Mouse (Mus musculus): ENCODE results near the gene Kcnj14.

The Kcnj14 gene

DNA sequence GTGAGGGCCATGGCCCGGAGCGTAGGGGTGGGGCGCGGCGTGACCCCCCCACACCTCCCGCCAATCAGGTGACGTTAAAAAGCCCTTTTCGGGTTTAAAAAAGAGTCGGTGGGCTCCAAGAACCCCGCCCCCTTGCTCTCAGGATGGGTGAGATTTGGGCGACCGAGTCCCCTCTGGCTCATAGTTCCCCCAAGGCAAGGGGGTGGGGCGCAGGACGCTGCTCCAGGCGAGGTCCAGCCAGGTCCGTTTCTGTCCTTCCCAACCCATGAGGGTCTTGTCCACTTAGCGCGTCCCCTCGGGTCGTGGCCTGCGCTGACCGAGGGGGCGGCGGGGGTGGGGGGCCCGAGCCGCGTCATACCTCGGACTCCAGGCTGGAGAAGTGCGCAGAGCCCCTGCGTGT, 7.8 kb upstream of the Kcnj14 start:
- 14% methylated on average over 30 of the region's 30 CpGs for WGBS

DNA sequence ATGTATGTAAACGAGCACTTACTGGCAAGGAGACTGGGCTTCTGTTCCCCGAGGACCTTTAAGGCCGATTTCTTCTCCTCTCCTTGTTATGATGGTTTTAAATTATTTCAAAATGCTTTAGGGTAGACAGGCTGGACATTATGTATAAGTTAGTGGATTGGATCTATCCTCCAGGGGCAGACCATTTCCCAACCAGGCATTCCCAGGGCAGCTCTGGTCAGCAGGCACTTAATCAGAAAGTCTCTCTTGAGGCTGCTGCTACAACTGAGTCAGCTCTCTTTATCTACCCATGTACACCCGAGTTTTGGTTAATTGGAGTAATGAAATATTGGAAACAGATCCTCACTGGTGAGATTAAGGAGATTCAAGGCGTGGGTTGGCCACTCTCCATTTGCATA, 6.5 kb upstream of the Kcnj14 start:
- 17% methylated on average over 5 of the region's 5 CpGs for WGBS

DNA sequence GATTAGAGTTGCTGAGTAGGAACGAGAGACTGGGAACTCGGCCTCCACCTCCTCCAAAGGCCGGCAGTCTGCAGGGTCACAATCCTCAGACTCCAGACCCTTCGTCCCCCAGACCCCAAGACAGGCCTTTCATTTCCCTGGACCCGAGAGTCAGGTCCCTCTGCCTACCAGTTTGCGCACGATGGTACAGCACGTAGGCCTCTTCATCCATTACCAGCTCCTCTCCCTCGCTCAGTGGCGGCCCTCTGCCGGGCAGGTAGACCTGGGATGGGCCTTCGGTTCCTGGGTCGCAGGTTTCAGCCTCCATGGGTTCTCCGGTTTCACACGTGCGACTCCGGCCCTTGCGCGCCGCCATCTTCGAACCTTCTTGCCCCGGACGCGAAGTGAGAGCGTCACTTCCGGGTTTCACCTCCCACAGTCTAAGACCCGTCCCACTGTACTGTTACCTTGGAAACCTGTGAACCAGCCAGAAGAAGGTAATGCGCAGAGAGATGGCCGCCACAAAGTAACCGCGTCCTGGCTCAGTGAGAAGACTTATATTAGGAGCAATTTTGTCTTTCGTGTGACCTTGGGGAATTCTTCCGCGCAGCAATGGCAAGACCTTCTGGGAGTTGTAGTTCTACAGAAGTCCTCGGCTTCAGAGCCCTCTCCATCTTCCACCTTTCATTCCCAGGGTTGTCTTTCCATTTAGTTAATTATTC, 6.0 kb upstream of the Kcnj14 start, which contains the start of gene Grwd1:
Gene Grwd1 (minus strand): TSS at position 518 of the 701 bp plus-strand sequence.
- WGBS: under 1% methylated on average over 35 of the region's 35 CpGs

DNA sequence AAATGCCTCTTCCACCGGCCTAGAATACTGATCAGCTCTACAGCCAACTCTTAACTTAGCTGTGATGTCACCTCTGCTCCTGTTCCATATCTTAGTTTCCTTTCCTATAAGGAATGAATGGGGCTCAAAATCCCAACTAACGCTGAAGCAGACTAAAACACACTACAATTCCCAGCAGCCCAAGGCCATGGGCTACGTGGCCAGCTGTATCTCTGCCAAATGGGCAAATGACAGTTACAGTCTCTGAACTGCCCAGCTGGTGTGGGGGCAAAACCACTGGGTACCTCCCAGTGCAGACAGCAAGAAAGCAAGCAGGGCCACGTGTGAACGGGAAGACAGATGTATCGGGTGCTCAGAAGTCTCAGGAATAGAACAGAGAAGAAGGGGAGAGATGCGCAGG, 2.0 kb upstream of the Kcnj14 start:
- WGBS: 62% methylated on average over 7 of the region's 7 CpGs

DNA sequence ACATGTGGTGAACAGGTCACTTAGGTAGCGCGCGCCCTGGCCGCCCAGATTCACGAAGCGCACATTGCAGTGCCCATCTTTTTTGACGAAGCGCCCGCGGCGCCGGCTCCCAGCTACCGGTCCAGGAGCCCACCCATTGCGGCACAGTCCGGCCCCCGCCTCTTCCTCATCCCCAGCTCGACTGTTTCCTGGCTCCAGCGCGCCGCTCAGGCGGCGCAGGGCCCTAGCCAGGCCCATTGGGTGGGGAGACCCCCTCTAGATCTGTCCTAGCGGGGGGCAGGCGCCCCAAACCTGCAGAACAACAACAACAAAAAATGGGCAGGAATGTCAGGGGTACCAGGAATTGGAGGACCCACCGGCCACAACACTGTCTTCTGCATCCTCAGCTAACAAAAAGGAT, 4.7 kb downstream of the Kcnj14 start:
- WGBS: 29% methylated on average over 25 of the region's 25 CpGs

DNA sequence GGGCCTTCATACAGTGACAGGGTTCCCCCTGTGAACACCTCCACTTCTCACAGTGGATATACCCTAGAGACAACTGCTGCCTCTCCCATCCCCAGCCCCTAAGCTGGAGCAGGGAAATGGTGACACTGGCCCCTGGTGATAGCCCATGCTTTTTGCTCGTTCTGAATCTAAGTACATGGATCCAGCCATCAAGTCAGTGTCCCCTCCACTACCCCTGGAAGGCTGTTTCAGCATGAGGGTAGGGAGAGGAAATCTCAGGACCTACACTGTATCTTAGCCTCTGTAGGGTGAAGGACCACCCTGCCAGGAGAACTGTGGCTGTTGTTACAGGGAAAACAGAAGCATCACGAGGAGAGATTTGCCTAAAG, 8.6 kb downstream of the Kcnj14 start:
- 58% methylated on average over 2 of the region's 2 CpGs for WGBS

DNA sequence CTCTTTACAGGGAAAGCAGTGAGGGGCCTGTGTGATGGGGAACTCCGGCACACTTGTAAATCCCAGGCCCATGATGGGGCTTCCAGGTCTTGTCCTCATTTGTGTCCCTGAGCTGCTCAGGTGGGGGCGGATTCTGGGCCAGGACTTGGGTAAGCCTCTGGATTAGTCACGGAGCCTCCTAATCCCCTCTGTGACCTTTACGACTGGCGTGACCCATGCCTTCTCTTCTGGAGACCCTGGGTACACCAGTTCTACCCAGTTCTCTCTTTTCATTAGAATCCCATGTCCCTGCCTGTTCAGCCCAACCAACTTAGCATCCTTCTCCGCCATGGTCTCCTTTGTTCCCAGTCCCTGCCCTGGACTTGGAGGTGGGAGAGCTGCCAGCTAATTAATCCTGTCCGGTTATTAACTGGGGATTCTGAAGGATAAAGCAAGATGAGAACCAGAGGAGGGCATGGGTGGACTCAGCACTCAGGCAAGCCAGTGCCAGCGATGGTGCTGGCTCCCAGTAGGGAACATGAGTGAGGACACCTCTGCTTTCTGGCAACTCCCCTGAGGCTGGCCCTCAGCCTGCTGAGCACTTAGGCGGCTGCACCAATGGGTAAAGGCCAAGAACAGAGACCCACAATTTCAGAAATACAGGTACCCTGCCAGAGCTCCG, 9.1 kb downstream of the Kcnj14 start:
- WGBS: 52% methylated on average over 10 of the region's 10 CpGs

DNA sequence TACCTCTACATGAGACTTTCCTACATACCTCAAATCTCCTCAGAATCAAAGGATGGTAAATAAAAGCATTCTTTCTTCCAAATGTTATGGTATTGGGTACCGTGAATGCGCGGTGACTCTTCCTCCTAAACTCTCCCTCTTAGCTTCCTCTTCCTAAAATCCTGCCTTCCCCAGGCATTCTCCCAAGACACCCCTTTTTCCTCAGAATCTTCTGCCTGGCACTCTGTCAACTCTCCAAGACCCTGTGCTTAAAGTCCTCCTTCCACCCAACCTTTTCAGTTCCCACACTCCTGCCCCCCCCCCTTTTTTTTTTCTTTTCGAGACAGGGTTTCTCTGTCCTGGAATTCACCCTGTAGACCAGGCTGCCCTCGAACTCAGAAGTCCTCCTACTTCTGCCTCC, 9.7 kb downstream of the Kcnj14 start:
- under 1% methylated on average over 5 of the region's 5 CpGs for WGBS

DNA sequence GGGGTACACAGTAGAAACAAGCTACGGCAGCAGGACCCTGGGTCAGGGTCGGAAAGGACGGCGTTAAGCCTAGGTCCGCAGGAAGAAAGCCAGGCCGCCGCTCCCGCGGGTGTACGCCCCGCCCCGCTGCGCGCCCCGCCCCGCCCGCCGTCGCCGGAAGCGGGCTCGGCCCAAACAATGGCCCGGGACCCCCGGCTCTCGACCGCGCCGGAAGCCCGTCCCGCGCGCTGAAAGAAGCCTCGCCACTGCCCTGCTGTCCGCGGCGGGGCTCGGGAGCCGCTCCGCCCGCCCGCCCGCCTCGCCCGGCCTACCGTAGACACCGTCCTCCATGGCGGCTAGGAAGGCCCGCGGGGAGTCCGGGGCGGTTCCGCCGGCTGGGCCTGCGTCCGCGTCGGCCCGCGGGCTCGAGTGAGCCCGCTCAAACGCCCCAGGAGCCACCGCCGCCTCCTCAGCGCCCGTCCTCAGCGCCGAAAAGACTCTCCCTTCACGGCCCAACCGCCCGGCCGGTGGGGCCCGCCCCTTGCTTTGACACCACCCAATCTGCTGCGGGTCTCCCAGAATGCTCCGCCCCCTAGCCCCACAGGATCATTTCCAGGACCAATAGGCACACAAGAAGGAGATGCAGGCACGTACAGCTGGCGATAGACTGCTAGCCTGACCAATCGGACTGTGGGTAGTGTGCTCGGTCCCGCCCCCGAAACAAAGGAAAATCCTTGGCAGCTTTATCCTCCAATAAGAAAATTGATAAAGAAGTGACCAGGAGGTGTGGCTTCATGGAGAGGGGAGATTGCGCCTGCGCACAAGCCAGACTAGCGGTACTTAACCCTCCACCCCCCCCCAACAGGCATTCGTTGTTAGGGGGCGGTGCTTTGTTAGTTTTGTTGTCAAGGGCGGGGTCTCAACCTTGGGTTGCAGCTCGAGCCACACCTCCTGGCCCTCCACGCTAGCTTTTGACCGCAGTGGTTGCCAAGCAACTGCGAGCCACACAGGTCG, 10.5 kb downstream of the Kcnj14 start, which contains the start of gene Cyth2:
Gene Cyth2 (minus strand): TSS at position 795 of the 993 bp plus-strand sequence.
- whole genome bisulfite sequencing: under 1% methylated on average over 90 of the region's 92 CpGs

DNA sequence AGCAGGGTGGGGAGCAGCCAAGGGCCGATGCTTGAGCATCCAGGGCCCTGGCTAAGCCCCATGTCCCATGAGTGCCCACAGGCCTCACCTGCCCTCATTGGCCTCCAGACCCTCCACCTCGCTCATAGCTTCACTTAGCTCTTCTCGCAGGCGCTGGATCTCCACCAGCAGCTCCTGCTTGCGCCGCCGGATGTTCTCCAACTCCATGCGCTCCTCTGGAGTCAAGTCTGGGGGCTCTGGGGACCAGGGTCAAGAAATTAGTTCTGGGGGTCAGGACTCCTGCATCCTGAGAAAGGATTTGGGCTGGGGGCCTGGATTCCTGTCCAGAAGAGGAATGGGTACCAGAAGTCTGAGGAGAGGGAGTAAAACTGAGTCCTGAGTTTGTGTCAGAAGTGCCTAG, 11.7 kb downstream of the Kcnj14 start:
- 85% methylated on average over 8 of the region's 8 CpGs for WGBS

DNA sequence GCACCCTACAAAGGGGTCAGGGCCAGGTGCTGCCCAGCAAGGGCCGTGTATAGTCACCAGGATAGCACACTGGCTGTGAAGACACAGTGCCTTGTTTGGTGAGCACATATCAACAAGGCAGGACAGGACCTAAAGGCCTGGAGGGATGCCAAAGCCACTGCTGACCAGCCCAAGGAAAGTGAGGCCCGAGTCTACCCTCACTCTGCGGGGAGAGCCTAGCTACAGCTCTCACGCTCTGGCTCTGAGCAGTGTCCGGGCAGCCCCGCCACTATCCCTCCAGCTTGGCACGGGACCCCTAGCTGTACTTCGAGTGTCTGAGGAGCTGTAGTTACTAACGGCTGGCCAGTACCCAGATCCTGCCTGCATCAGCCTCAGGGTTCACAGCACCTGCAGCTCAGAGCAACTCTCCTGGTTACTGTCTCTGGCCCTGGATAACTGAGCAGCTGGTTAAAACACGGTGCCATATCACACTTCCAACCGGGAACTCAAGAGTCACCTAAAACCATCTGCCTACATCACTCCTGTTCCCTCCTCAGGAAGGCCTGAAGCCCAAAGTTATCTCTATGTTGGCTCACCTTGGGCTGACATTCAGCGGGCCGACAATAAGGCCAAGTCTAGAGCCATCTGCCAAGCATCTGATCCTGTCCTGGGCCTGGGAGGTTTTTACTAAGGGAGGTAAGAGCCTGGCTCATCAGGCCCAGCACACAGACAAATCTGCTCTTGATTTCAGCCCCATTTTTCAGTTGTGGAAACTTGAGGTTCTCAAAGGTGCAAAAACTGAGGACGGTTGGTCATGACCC, 15.1 kb downstream of the Kcnj14 start:
- 64% methylated on average over 14 of the region's 14 CpGs for WGBS

DNA sequence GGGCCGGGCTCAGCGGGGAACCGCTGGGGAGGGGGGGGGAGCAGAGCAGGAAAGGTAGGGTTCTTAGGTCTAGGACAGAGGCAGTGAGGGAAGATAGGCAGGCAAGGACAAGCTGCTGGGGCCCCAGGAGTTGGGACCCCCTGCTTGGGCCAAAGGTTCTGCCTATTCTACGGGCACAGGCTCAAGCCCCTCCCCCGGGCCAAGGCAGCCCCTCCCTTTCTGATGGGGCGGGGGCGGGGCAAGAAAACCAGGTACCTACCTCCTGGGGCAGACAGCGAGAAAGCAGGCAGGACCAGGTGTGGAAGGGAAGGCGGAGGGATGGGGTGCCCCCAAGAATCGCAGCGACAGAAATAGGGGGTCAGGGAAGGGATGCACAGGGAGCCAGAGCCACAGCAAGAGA, 16.1 kb downstream of the Kcnj14 start:
- 39% methylated on average over 11 of the region's 11 CpGs for WGBS

DNA sequence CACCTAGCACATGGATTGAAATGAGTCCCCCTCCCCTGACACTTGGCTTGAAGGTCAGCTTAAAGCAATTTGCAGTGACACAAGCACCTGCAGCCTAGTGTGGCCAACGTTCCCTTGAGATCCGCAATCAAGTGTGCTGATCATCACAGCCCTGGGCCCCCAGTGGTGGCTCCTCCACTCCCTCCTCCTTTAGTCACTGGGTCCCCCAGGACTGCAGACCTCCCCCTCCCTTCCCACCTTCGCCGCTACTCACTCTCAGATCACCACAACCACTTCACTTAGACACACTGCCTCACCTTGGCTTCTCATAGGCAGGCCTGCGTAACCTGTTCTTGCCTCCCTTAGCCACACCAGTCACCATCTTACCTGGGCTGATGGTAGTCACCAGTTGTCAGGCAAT, 18.6 kb downstream of the Kcnj14 start:
- WGBS: 59% methylated on average over 5 of the region's 5 CpGs

DNA sequence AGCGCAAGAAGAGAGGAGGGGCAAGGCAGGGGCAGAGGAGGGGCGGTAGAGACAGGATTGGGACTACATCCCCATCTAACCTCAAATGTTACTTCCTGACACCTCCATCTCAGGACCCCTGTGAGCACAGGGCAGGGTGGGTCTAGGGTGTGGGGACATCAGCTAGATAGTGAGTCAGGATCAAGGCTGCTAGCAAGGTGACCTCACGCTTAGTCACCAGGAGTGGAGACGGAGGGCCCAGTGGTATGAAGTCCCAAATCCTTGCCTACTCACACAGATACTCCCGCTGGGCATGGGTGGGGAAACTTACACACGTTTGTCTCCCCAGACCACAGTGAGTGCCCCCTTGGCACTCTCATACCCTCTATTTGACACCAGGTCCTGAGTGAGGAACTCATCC, 22.0 kb downstream of the Kcnj14 start:
- WGBS: 85% methylated on average over 6 of the region's 6 CpGs

DNA sequence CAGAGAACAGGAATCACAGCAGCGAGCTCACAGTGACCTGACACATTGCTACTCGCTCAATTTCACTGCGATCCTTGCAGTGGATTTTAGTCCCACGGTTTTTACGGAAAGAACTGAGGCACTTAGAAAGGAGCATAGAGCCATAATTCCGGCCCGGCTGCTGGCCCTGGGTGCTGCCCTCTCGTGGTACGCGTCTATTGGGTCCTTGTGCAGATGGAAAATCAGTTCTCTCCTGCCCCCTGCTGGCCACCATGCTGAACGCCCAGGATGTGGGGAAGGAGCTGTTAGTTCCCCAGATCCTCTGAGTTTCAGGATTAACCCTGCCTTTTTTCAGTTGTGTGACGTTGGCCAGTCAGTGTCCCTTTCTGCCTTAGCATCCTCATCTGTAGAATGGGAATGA, 23.2 kb downstream of the Kcnj14 start:
- under 1% methylated on average over 12 of the region's 12 CpGs for WGBS

DNA sequence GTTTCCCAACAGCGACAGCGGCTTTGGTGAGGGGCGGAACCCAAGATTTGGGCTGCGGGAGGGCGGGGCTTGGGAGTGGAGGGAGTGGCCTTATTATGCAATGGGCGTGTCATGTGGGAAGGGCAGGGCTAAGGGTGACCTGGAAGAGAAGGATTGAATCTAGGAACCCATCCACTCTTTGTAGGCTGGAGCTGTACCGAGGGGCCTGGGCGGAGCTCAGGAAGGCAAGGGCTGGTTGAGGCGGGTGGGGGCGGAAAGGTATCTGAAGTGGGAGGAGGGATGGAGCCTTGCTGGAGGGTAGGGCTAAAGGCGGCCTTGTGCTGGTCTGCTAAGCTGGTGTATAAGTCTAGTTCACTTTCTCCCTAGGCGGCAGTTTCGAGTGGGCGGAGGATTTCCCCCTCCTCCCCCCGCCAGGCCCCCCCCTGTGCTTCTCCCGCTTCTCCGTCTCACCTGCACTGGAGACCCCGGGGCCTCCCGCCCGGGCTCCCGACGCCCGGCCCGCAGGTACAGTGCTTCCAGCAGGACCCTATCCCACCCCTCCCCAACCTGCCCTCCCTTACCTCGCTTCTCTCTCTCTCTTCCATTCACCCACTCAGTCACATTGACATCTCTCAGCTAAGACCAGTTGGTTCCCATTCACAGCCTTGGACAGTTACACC, 23.9 kb downstream of the Kcnj14 start:
- 29% methylated on average over 25 of the region's 25 CpGs for WGBS

DNA sequence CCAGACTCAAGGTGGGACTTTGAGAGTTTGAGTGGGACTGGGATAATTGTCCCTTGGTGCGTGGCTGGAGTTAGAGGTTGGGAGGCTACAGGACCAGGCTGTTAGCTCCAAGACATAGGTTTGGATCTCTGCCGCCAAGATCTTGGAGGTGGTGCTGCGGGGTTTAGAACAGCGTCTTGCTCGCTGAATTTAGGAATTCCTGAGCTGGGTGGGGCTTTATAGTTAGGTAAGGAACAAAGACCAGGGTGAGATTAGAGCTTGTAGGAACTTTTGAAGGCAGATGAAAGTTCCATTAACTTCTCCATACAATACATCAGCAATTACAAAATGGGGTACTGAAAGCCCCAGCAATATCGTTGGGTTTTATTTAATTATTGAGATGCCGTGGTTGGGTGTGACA, 24.6 kb downstream of the Kcnj14 start:
- WGBS: 47% methylated on average over 7 of the region's 7 CpGs

DNA sequence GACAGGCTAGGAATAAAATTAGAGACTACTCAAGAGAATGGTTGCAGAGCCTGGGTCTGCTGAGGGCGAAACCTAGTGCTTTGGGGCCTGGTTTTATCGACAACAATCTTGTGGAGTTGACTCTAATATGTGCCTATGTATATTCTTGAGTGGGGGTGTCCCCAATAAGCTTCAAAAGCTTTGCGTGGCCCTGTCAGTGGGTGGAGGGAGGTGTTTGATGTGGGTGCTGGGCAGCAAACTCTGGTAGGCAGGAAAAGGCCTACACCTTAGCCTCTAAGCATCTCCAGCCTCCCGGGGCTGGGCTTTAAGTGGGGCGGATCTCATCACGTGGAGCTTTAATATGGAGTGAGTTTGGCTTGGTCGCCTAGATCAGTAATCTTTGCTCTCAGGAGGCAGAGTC, 25.7 kb downstream of the Kcnj14 start:
- 50% methylated on average over 7 of the region's 7 CpGs for WGBS

DNA sequence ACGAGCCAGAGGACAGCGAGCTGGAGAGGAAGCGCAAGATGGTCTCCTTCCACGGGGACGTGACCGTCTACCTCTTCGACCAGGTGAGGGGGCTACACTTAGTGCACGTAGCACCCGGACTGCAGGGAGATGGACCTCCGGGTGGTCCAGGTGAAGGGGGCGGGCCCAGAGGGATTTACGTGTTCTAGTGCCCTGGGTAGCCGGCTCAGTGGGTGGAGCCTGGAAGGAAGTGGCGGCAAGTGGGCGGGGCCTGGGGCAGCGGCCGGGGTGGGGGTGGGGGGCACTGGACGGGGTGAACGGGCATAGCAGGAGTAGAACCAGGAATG, 26.1 kb downstream of the Kcnj14 start:
- 10% methylated on average over 19 of the region's 19 CpGs for WGBS

DNA sequence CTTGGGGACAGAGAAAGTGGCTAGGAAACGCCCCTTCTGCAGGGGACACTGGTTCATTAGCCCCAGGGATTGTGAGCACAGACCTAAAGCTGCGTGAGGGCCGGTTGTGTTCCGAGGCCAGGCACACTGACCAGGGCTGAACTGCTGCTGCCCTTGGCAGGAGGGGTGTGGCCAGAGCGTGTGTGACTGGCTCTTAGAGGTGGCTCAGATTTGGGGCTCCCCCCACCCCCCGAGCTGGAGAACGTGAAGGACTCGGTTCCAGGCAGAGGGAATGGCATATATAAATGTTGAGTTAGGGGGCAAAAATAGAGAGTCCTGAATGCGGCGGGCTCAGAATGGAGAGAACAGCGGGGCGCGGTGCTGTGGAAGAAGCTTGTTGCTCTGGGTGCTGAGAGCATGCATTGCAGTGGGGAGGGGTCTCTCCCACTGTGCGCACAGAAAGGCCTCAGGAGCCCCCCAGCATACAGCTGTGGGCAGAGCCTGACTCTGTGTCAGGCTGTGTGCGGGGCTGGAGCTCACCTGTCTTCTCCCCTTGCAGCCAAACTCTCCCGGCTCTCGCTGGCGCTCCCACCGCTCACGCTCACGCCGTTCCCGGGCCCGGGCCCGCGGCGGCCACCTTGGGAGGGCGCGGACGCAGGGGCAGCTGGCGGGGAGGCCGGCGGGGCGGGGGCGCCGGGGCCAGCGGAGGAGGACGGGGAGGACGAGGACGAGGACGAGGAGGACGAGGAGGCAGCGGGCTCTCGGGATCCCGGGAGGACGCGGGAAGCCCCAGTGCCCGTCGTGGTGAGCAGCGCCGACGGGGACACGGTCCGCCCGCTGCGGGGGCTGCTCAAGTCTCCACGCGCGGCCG, 26.7 kb downstream of the Kcnj14 start:
- WGBS: 9% methylated on average over 60 of the region's 60 CpGs
